Mouse (Mus musculus) ES-Bruce4 (cell line): ENCODE results near the gene Tlr6.

Source experiments
- EP300 ChIP-seq: IDR thresholded peaks from 2 replicates; pipeline ENCODE4 v1.6.1; 2011; ENCODE audit warnings: low read depth, low read length; ENCODE audit not compliant: insufficient read depth
- POLR2A ChIP-seq: IDR thresholded peaks from one replicate; pipeline ENCODE4 v1.8.1; 2011; ENCODE audit warnings: low read length; ENCODE audit not compliant: insufficient read depth

- no peak for TF ChIP-seq POLR2A
- no peak for TF ChIP-seq EP300
These were observed 680 bp downstream of the Tlr6 start for GRCm38 (mm10) chr5:64958991-64959842.
